Mouse (Mus musculus): ENCODE results near the gene Opn4. TPM values are rescaled to one million over a fixed set of nuclear protein-coding genes. Genes with fewer than 3 reads are reported as not detected.

Opn4 gene
- polyA plus RNA-seq, 1 experiment from 2014 or later, result not detected

- no peak for TF ChIP-seq CTCF (IDR thresholded peaks at IDR 0.05; ENCODE audit: low read depth)
- TF ChIP-seq EP300 (IDR thresholded peaks at IDR 0.05; ENCODE audit: low read depth), result no peak
- Histone ChIP-seq H3K4me3 (ENCODE audit: low read depth, low read length) (no peak overlapping the region), H3K27me3 (ENCODE audit: insufficient read depth, low read length) (no peaks in the 10 kb centered on the region), H3K9me3 (ENCODE audit: low read length) (no peaks in the 10 kb centered on the region), H3K4me2 (ENCODE audit: low read depth, low read length) (no peak overlapping the region), H3K9ac (replicated peaks) (no peak overlapping the region), H3K4me1 (ENCODE audit: insufficient read depth) (no peaks in the 10 kb centered on the region), H3K27ac (ENCODE audit: low read depth) (no peak overlapping the region), H3K36me3 (replicated peaks; ENCODE audit: insufficient read depth, low read length) (no peaks in the 10 kb centered on the region)
- WGBS (ENCODE audit: insufficient replicate concordance), result 80% methylated on average over 7 of the region's 7 CpGs
- ATAC-seq (no peak), DNase-seq (no peak)
These were observed 2.0 kb upstream of the Opn4 start for GRCm38 (mm10) chr14:34601910-34602309.

GRCm38 (mm10) chr14:34595596-34596255 is 4.2 kb downstream of the Opn4 start:
- WGBS (ENCODE audit: insufficient replicate concordance), result 75% methylated on average over 17 of the region's 17 CpGs
- Histone ChIP-seq H3K9ac (replicated peaks) (no peak overlapping the region), H3K36me3 (replicated peaks; ENCODE audit: insufficient read depth, low read length) (no peaks in the 10 kb centered on the region), H3K4me3 (ENCODE audit: low read depth, low read length) (no peak overlapping the region), H3K9me3 (ENCODE audit: low read length) (no peaks in the 10 kb centered on the region), H3K27ac (ENCODE audit: low read depth) (no peak overlapping the region), H3K4me1 (ENCODE audit: insufficient read depth) (no peaks in the 10 kb centered on the region), H3K27me3 (ENCODE audit: insufficient read depth, low read length) (no peaks in the 10 kb centered on the region), H3K4me2 (ENCODE audit: low read depth, low read length) (no peak overlapping the region)
- no peak for TF ChIP-seq CTCF (IDR thresholded peaks at IDR 0.05; ENCODE audit: low read depth)
- no peak for TF ChIP-seq EP300 (IDR thresholded peaks at IDR 0.05; ENCODE audit: low read depth)
- no peak for ATAC-seq
- no peak for DNase-seq

- TF ChIP-seq EP300 (IDR thresholded peaks at IDR 0.05; ENCODE audit: low read depth), result no peak
- TF ChIP-seq CTCF (IDR thresholded peaks at IDR 0.05; ENCODE audit: low read depth), result no peak
- 68% methylated on average over 15 of the region's 15 CpGs for WGBS (ENCODE audit: insufficient replicate concordance)
- ATAC-seq, result no peak
These were observed 8.0 kb downstream of the Opn4 start for GRCm38 (mm10) chr14:34591741-34592535.

DNA sequence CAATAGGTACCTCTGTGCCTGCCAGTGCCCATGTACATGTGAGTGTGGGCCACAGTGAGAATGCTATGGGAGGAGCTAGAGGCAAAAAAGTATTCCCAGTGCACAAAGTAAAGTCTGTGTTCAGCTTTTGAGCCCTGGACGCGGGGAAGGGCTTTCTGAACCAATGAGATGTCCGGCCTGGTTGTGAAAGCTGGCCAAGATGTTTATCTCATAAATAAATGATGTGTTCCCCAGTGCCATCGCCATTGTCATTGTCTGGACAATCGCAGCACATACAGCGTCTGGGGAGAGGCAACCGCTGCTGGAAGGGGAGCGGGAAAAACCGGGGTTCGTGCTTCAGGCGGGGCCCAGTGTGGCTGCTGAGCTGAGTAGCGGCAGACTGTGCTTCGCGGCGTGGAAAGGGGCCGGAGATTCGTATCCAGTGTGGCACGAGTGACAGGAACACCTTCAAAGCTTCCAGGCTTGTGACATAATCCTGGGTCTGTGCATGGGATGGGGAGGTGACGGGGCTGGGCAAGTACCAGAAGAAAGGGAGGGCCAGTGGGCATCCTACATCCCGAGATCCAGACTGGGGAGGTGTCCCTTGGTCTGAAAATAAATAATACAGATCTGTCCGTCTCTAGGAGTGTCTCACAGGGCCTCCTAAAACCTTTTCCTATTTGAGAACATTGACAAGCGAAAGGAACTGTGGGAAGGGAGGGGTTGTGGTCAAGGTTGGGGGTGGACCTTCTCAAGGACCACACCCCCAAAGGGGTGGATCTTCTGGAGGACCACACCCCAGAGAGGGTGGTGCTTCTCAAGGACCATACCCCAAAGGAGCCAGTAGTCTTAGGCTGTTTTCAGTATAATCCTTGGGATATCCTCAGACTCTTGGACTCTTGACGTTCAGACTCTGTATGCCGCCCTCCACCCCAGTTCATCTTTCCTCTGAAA is 8.9 kb downstream of the Opn4 start:
- Histone ChIP-seq H3K4me3 (ENCODE audit: low read depth, low read length) (no peak overlapping the region), H3K9me3 (ENCODE audit: low read length) (no peaks in the 10 kb centered on the region), H3K9ac (replicated peaks) (no peak overlapping the region), H3K4me2 (ENCODE audit: low read depth, low read length) (no peak overlapping the region), H3K27me3 (ENCODE audit: insufficient read depth, low read length) (no peaks in the 10 kb centered on the region), H3K27ac (ENCODE audit: low read depth) (no peak overlapping the region), H3K4me1 (ENCODE audit: insufficient read depth) (no peaks in the 10 kb centered on the region), H3K36me3 (replicated peaks; ENCODE audit: insufficient read depth, low read length) (no peaks in the 10 kb centered on the region)
- DNase-seq (no peak), ATAC-seq (no peak)
- WGBS (ENCODE audit: insufficient replicate concordance), result 64% methylated on average over 24 of the region's 24 CpGs
- TF ChIP-seq CTCF (IDR thresholded peaks at IDR 0.05; ENCODE audit: low read depth) (no peak), EP300 (IDR thresholded peaks at IDR 0.05; ENCODE audit: low read depth) (no peak)

More at GRCm38 (mm10) chr14:34591741-34592535, 8.0 kb downstream of the Opn4 start:
- H3K27me3 ChIP-seq (ENCODE audit: insufficient read depth, low read length), result no peaks in the 10 kb centered on the region
- H3K4me1 ChIP-seq (ENCODE audit: insufficient read depth), result no peaks in the 10 kb centered on the region
- no peak overlapping the region for H3K9ac ChIP-seq (replicated peaks)
- H3K27ac ChIP-seq (ENCODE audit: low read depth), result no peak overlapping the region
- no peak overlapping the region for H3K4me2 ChIP-seq (ENCODE audit: low read depth, low read length)
- no peak overlapping the region for H3K4me3 ChIP-seq (ENCODE audit: low read depth, low read length)
- H3K9me3 ChIP-seq (ENCODE audit: low read length), result no peaks in the 10 kb centered on the region
- H3K36me3 ChIP-seq (replicated peaks; ENCODE audit: insufficient read depth, low read length), result no peaks in the 10 kb centered on the region
- DNase-seq, result no peak

- H3K27ac ChIP-seq (ENCODE audit: low read depth), result no peak overlapping the region
- H3K4me2 ChIP-seq (ENCODE audit: low read depth, low read length), result no peak overlapping the region
- DNase-seq, result no peak
- no peak for ATAC-seq
- H3K9me3 ChIP-seq (ENCODE audit: low read length), result no peaks in the 10 kb centered on the region
- H3K9ac ChIP-seq (replicated peaks), result no peak overlapping the region
- H3K36me3 ChIP-seq (replicated peaks; ENCODE audit: insufficient read depth, low read length), result no peaks in the 10 kb centered on the region
- no peak overlapping the region for H3K4me3 ChIP-seq (ENCODE audit: low read depth, low read length)
- TF ChIP-seq CTCF (IDR thresholded peaks at IDR 0.05; ENCODE audit: low read depth), result no peak
- TF ChIP-seq EP300 (IDR thresholded peaks at IDR 0.05; ENCODE audit: low read depth), result no peak
- H3K27me3 ChIP-seq (ENCODE audit: insufficient read depth, low read length), result no peaks in the 10 kb centered on the region
- 79% methylated on average over 5 of the region's 5 CpGs for WGBS (ENCODE audit: insufficient replicate concordance)
- H3K4me1 ChIP-seq (ENCODE audit: insufficient read depth), result peaks cover 2% of the 10 kb centered on the region; the same call in 1 of the 2 replicates
These were observed 9.8 kb downstream of the Opn4 start for GRCm38 (mm10) chr14:34590017-34590570.
